Mouse (Mus musculus) C2C12 (cell line): ENCODE data around the gene Gm853.

Source experiments
- CEBPB ChIP-seq: IDR thresholded peaks from one replicate; pipeline ENCODE4 v1.6.1; 2011; ENCODE audit warnings: low read depth, mild to moderate bottlenecking, control low read depth, moderate library complexity
- CTCF ChIP-seq: IDR thresholded peaks from one replicate; pipeline ENCODE4 v1.5.1; 2011; ENCODE audit not compliant: control insufficient read depth, insufficient read depth, insufficient read length
- MAX ChIP-seq: IDR thresholded peaks from one replicate; pipeline ENCODE4 v1.6.1; 2011; ENCODE audit warnings: mild to moderate bottlenecking, control low read depth
- MYOD1 ChIP-seq: IDR thresholded peaks from one replicate; pipeline ENCODE4 v1.6.1; 2011; ENCODE audit warnings: low read depth; ENCODE audit not compliant: control insufficient read depth, insufficient read length
- MYOG ChIP-seq: IDR thresholded peaks from one replicate; pipeline ENCODE4 v1.6.1; 2011; ENCODE audit not compliant: control insufficient read depth, insufficient read length; ENCODE audit errors: extremely low read depth
- USF1 ChIP-seq: IDR thresholded peaks from one replicate; pipeline ENCODE4 v1.6.1; 2011; ENCODE audit warnings: low read depth, mild to moderate bottlenecking, control low read depth, moderate library complexity

- no peak for TF ChIP-seq CTCF
- TF ChIP-seq MAX, result no peak
- TF ChIP-seq MYOG, result no peak
- TF ChIP-seq MYOD1, result no peak
- no peak for TF ChIP-seq USF1
- no peak for TF ChIP-seq CEBPB
Observed at GRCm38 (mm10) chr4:130164121-130164520, 58.1 kb downstream of the Gm853 start.
